Mouse (Mus musculus): ENCODE results near the gene Amdhd1. TPM values are rescaled to one million over a fixed set of nuclear protein-coding genes. Genes with fewer than 3 reads are reported as not detected.

Amdhd1 gene
- polyA plus RNA-seq, 1 experiment from 2014 or later: 0.08 TPM

- H3K4me3 ChIP-seq (ENCODE audit: low read depth, low read length): no peak overlapping the region
- H3K36me3 ChIP-seq (ENCODE audit: control insufficient read depth, insufficient read depth, low read length): no peaks in the 10 kb centered on the region
- DNase-seq (ENCODE audit: low spot score) (no peak), ATAC-seq (replicated peaks; ENCODE audit: low FRiP score) (no peak)
- no peak overlapping the region for H3K27ac ChIP-seq (ENCODE audit: low read depth, low read length)
- no peaks in the 10 kb centered on the region for H3K27me3 ChIP-seq (ENCODE audit: control insufficient read depth, insufficient read depth, low read length)
- H3K4me2 ChIP-seq (ENCODE audit: low read depth, low read length, severe bottlenecking): no peak overlapping the region
- 79% methylated on average over 10 of the region's 10 CpGs for WGBS
- no peak overlapping the region for H3K9ac ChIP-seq (ENCODE audit: low read length)
- H3K9me3 ChIP-seq (ENCODE audit: control insufficient read depth, low read length): no peaks in the 10 kb centered on the region
- H3K4me1 ChIP-seq (replicated peaks; ENCODE audit: control insufficient read depth, insufficient read depth, low read length): no peaks in the 10 kb centered on the region
These were observed 38.5 kb downstream of the Amdhd1 start for GRCm38 (mm10) chr10:93501346-93501745.

GRCm38 (mm10) chr10:93500864-93501263, 39.0 kb downstream of the Amdhd1 start:
- 59% methylated on average over 10 of the region's 10 CpGs for WGBS
- no peak for DNase-seq (ENCODE audit: low spot score)

GRCm38 (mm10) chr10:93490451-93490850, 49.4 kb downstream of the Amdhd1 start:
- no peak for ATAC-seq (replicated peaks; ENCODE audit: low FRiP score)

More at GRCm38 (mm10) chr10:93500864-93501263, 39.0 kb downstream of the Amdhd1 start:
- no peaks in the 10 kb centered on the region for H3K9me3 ChIP-seq (ENCODE audit: control insufficient read depth, low read length)
- H3K4me1 ChIP-seq (replicated peaks; ENCODE audit: control insufficient read depth, insufficient read depth, low read length): no peaks in the 10 kb centered on the region
- no peak overlapping the region for H3K27ac ChIP-seq (ENCODE audit: low read depth, low read length)
- no peak overlapping the region for H3K4me3 ChIP-seq (ENCODE audit: low read depth, low read length)
- no peaks in the 10 kb centered on the region for H3K27me3 ChIP-seq (ENCODE audit: control insufficient read depth, insufficient read depth, low read length)
- H3K9ac ChIP-seq (ENCODE audit: low read length): no peak overlapping the region
- no peak overlapping the region for H3K4me2 ChIP-seq (ENCODE audit: low read depth, low read length, severe bottlenecking)
- no peak for ATAC-seq (replicated peaks; ENCODE audit: low FRiP score)
- no peaks in the 10 kb centered on the region for H3K36me3 ChIP-seq (ENCODE audit: control insufficient read depth, insufficient read depth, low read length)

GRCm38 (mm10) chr10:93488828-93489226, 51.0 kb downstream of the Amdhd1 start:
- Histone ChIP-seq H3K27ac (ENCODE audit: low read depth, low read length) (no peak overlapping the region), H3K9ac (ENCODE audit: low read length) (no peak overlapping the region), H3K4me3 (ENCODE audit: low read depth, low read length) (no peak overlapping the region), H3K9me3 (ENCODE audit: control insufficient read depth, low read length) (no peaks in the 10 kb centered on the region), H3K36me3 (ENCODE audit: control insufficient read depth, insufficient read depth, low read length) (no peaks in the 10 kb centered on the region), H3K4me1 (replicated peaks; ENCODE audit: control insufficient read depth, insufficient read depth, low read length) (no peaks in the 10 kb centered on the region), H3K27me3 (ENCODE audit: control insufficient read depth, insufficient read depth, low read length) (no peaks in the 10 kb centered on the region), H3K4me2 (ENCODE audit: low read depth, low read length, severe bottlenecking) (no peak overlapping the region)
- DNase-seq (ENCODE audit: low spot score): no peak
- 83% methylated on average over 6 of the region's 6 CpGs for WGBS
- ATAC-seq (replicated peaks; ENCODE audit: low FRiP score): no peak

More at GRCm38 (mm10) chr10:93490451-93490850, 49.4 kb downstream of the Amdhd1 start:
- H3K36me3 ChIP-seq (ENCODE audit: control insufficient read depth, insufficient read depth, low read length): no peaks in the 10 kb centered on the region
- H3K4me3 ChIP-seq (ENCODE audit: low read depth, low read length): no peak overlapping the region
- no peak for DNase-seq (ENCODE audit: low spot score)
- no peak overlapping the region for H3K27ac ChIP-seq (ENCODE audit: low read depth, low read length)
- no peak overlapping the region for H3K4me2 ChIP-seq (ENCODE audit: low read depth, low read length, severe bottlenecking)
- no peaks in the 10 kb centered on the region for H3K4me1 ChIP-seq (replicated peaks; ENCODE audit: control insufficient read depth, insufficient read depth, low read length)
- no peaks in the 10 kb centered on the region for H3K9me3 ChIP-seq (ENCODE audit: control insufficient read depth, low read length)
- no peaks in the 10 kb centered on the region for H3K27me3 ChIP-seq (ENCODE audit: control insufficient read depth, insufficient read depth, low read length)
- WGBS: 56% methylated on average over 4 of the region's 4 CpGs
- no peak overlapping the region for H3K9ac ChIP-seq (ENCODE audit: low read length)

GRCm38 (mm10) chr10:93488066-93488827, 51.6 kb downstream of the Amdhd1 start, which contains the start of gene Hal:
Gene Hal (plus strand): TSS chr10:93488768.
- DNase-seq (ENCODE audit: low spot score): peak; percentile 40
- no peak within 1 kb of the TSS for H3K27ac ChIP-seq (ENCODE audit: low read depth, low read length)
- H3K27me3 ChIP-seq (ENCODE audit: control insufficient read depth, insufficient read depth, low read length): no peaks in the 10 kb centered on the region

GRCm38 (mm10) chr10:93486622-93487021, 53.2 kb downstream of the Amdhd1 start:
- H3K4me1 ChIP-seq (replicated peaks; ENCODE audit: control insufficient read depth, insufficient read depth, low read length): no peaks in the 10 kb centered on the region
- DNase-seq (ENCODE audit: low spot score) (peak; percentile 63), ATAC-seq (replicated peaks; ENCODE audit: low FRiP score) (0 out of 2 replicates have a peak, but pooled peaks have one; percentile 30)
- 31% methylated on average over 4 of the region's 4 CpGs for WGBS
- no peaks in the 10 kb centered on the region for H3K27me3 ChIP-seq (ENCODE audit: control insufficient read depth, insufficient read depth, low read length)
- no peak overlapping the region for H3K4me2 ChIP-seq (ENCODE audit: low read depth, low read length, severe bottlenecking)
- no peaks in the 10 kb centered on the region for H3K9me3 ChIP-seq (ENCODE audit: control insufficient read depth, low read length)
- no peak overlapping the region for H3K9ac ChIP-seq (ENCODE audit: low read length)
- no peak overlapping the region for H3K4me3 ChIP-seq (ENCODE audit: low read depth, low read length)
- no peak overlapping the region for H3K27ac ChIP-seq (ENCODE audit: low read depth, low read length)
- H3K36me3 ChIP-seq (ENCODE audit: control insufficient read depth, insufficient read depth, low read length): no peaks in the 10 kb centered on the region; the same call in 1 of the 2 replicates

More at GRCm38 (mm10) chr10:93488066-93488827, 51.6 kb downstream of the Amdhd1 start, which contains the start of gene Hal:
- H3K9me3 ChIP-seq (ENCODE audit: control insufficient read depth, low read length): no peaks in the 10 kb centered on the region
- no peak within 1 kb of the TSS for H3K9ac ChIP-seq (ENCODE audit: low read length)
- no peak for ATAC-seq (replicated peaks; ENCODE audit: low FRiP score)
- no peaks in the 10 kb centered on the region for H3K36me3 ChIP-seq (ENCODE audit: control insufficient read depth, insufficient read depth, low read length)
- H3K4me3 ChIP-seq (ENCODE audit: low read depth, low read length): no peak within 1 kb of the TSS
- 67% methylated on average over 17 of the region's 17 CpGs for WGBS
- H3K4me1 ChIP-seq (replicated peaks; ENCODE audit: control insufficient read depth, insufficient read depth, low read length): no peaks in the 10 kb centered on the region
- H3K4me2 ChIP-seq (ENCODE audit: low read depth, low read length, severe bottlenecking): no peak within 1 kb of the TSS

- H3K4me3 ChIP-seq (ENCODE audit: low read depth, low read length): no peak overlapping the region
- WGBS: 80% methylated on average over 8 of the region's 8 CpGs
- DNase-seq (ENCODE audit: low spot score) (no peak), ATAC-seq (replicated peaks; ENCODE audit: low FRiP score) (no peak; the same call in 1 of the 2 replicates)
- no peak overlapping the region for H3K4me2 ChIP-seq (ENCODE audit: low read depth, low read length, severe bottlenecking)
- H3K27me3 ChIP-seq (ENCODE audit: control insufficient read depth, insufficient read depth, low read length): no peaks in the 10 kb centered on the region
- no peak overlapping the region for H3K9ac ChIP-seq (ENCODE audit: low read length)
- no peaks in the 10 kb centered on the region for H3K4me1 ChIP-seq (replicated peaks; ENCODE audit: control insufficient read depth, insufficient read depth, low read length)
- H3K36me3 ChIP-seq (ENCODE audit: control insufficient read depth, insufficient read depth, low read length): no peaks in the 10 kb centered on the region; the same call in 1 of the 2 replicates
- H3K27ac ChIP-seq (ENCODE audit: low read depth, low read length): no peak overlapping the region
- no peaks in the 10 kb centered on the region for H3K9me3 ChIP-seq (ENCODE audit: control insufficient read depth, low read length)
These were observed 54.7 kb downstream of the Amdhd1 start for GRCm38 (mm10) chr10:93485055-93485691.

- Histone ChIP-seq H3K27ac (ENCODE audit: low read depth, low read length) (no peak overlapping the region), H3K36me3 (ENCODE audit: control insufficient read depth, insufficient read depth, low read length) (no peaks in the 10 kb centered on the region; the same call in 1 of the 2 replicates), H3K9me3 (ENCODE audit: control insufficient read depth, low read length) (no peaks in the 10 kb centered on the region), H3K4me1 (replicated peaks; ENCODE audit: control insufficient read depth, insufficient read depth, low read length) (no peaks in the 10 kb centered on the region), H3K9ac (ENCODE audit: low read length) (no peak overlapping the region), H3K4me3 (ENCODE audit: low read depth, low read length) (no peak overlapping the region), H3K4me2 (ENCODE audit: low read depth, low read length, severe bottlenecking) (no peak overlapping the region), H3K27me3 (ENCODE audit: control insufficient read depth, insufficient read depth, low read length) (no peaks in the 10 kb centered on the region)
- DNase-seq (ENCODE audit: low spot score) (no peak), ATAC-seq (replicated peaks; ENCODE audit: low FRiP score) (no peak)
- WGBS: 90% methylated on average over 8 of the region's 8 CpGs
These were observed 55.3 kb downstream of the Amdhd1 start for GRCm38 (mm10) chr10:93484511-93484910.

Measured in forebrain, embryonic 11.5 days (tissue).